19 mouse cellular contexts compared by ENCODE assay signal in genomic region chr10:128436376-128436775, GRCm38 (mm10). TPM values are rescaled to one million over a fixed set of nuclear protein-coding genes. Genes with fewer than 3 reads are reported as not detected.
DNase-seq lines count a peak whose midpoint lies in the region; ATAC-seq and TF ChIP-seq lines count a peak whose summit lies in the region.
"Had no signal": no experiment of that assay in that cellular context is flagged by ENCODE, and none has a peak within 500 bp of the region (broad histone marks: within the 10 kb centered on the region; RNA-seq: fewer than 3 reads in every experiment).

No protein-coding gene starts in this region.

- H3K9me3 ChIP-seq in kidney, embryonic 14.5 days (ENCODE audit: control insufficient read depth, low read length): no peaks in the 10 kb centered on the region
- H3K9me3 ChIP-seq in intestine, embryonic 15.5 days: no peaks in the 10 kb centered on the region
- H3K9me3 ChIP-seq: G1E; limb, embryonic 10.5 days; liver, embryonic 13.5 days; neural tube, embryonic 13.5 days; stomach, embryonic 15.5 days had no signal

- no peak for TF ChIP-seq CTCF in cerebellum, adult 2 months (IDR thresholded peaks at IDR 0.05; ENCODE audit: borderline replicate concordance, insufficient read depth, low read depth, low read length)

- H3K36me3 ChIP-seq in kidney, embryonic 14.5 days (ENCODE audit: control insufficient read depth, insufficient read depth, low read length): peaks cover 69% of the 10 kb centered on the region
- H3K36me3 ChIP-seq in intestine, embryonic 15.5 days: peaks cover 50% of the 10 kb centered on the region

- ATAC-seq in kidney, embryonic 14.5 days (ENCODE audit: low FRiP score, low TSS enrichment): no peak
- ATAC-seq in intestine, embryonic 15.5 days: no peak
- ATAC-seq: forebrain, postnatal 0 days; lung, postnatal 0 days had no signal

- no peak overlapping the region for H3K4me3 ChIP-seq in kidney, embryonic 14.5 days (ENCODE audit: low read length)
- H3K4me3 ChIP-seq in cerebellum, adult 2 months (replicated peaks; ENCODE audit: insufficient read depth, low read depth, low read length): no peak overlapping the region
- H3K4me3 ChIP-seq in intestine, embryonic 15.5 days (replicated peaks): no peak overlapping the region
- H3K4me3 ChIP-seq: limb, embryonic 10.5 days; liver, embryonic 13.5 days; neural tube, embryonic 13.5 days; stomach, embryonic 15.5 days had no signal

- H3K4me2 ChIP-seq in kidney, embryonic 14.5 days (replicated peaks; ENCODE audit: low read depth, low read length): no peak overlapping the region
- H3K4me2 ChIP-seq in intestine, embryonic 15.5 days (replicated peaks): no peak overlapping the region
- H3K4me2 ChIP-seq: liver, embryonic 13.5 days; neural tube, embryonic 13.5 days; stomach, embryonic 15.5 days had no signal

- H3K4me1 ChIP-seq in kidney, embryonic 14.5 days (ENCODE audit: control insufficient read depth, insufficient read depth, low read length): peaks cover 25% of the 10 kb centered on the region
- peaks cover 47% of the 10 kb centered on the region for H3K4me1 ChIP-seq in cerebellum, adult 2 months (ENCODE audit: control insufficient read depth, insufficient read depth, low read length)
- H3K4me1 ChIP-seq in intestine, embryonic 15.5 days (replicated peaks): no peaks in the 10 kb centered on the region
- H3K4me1 ChIP-seq: limb, embryonic 10.5 days had no signal

- 0 out of 2 replicates have a peak overlapping the region, but pooled peaks have one; percentile 48 for H3K27ac ChIP-seq in kidney, embryonic 14.5 days (ENCODE audit: low read depth, low read length)
- peak overlapping the region; percentile 35; the same call in 1 of the 2 replicates for H3K27ac ChIP-seq in cerebellum, adult 2 months (ENCODE audit: insufficient read depth, low read length)
- no peak overlapping the region for H3K27ac ChIP-seq in intestine, embryonic 15.5 days
- H3K27ac ChIP-seq: limb, embryonic 10.5 days; liver, embryonic 13.5 days; stomach, embryonic 15.5 days had no signal

- 79% methylated on average over 8 of the region's 8 CpGs for WGBS in kidney, embryonic 14.5 days
- 12% methylated on average over 8 of the region's 8 CpGs for WGBS in cerebellum, adult 2 months
- WGBS in intestine, embryonic 15.5 days: 91% methylated on average over 8 of the region's 8 CpGs

- no peaks in the 10 kb centered on the region for H3K27me3 ChIP-seq in kidney, embryonic 14.5 days (ENCODE audit: control insufficient read depth, insufficient read depth, low read length)
- H3K27me3 ChIP-seq in cerebellum, adult 2 months (ENCODE audit: control insufficient read depth, insufficient read depth, low read length): no peaks in the 10 kb centered on the region
- no peaks in the 10 kb centered on the region for H3K27me3 ChIP-seq in intestine, embryonic 15.5 days (replicated peaks)
- H3K27me3 ChIP-seq: liver, embryonic 13.5 days; neural tube, embryonic 13.5 days; stomach, embryonic 15.5 days had no signal

- DNase-seq in kidney, adult 9 months: no peak
- DNase-seq in thymus, adult 18-20 months: peak; percentile 26 to 32
- DNase-seq in thymus, postnatal 0 days (ENCODE audit: low spot score): no peak
- peak; percentile 65 to 69 for DNase-seq in cerebellum, adult 2 months
- peak; percentile 30 for DNase-seq in thymus, postnatal 25 days
- DNase-seq: adrenal gland, adult 2 months; forebrain, postnatal 0 days; gastrocnemius, postnatal 14 days; heart, postnatal 10 days; kidney, postnatal 36 days; liver, embryonic 13.5 days; retina, postnatal 1 day had no signal

- TF ChIP-seq POLR2A in cerebellum, adult 2 months (IDR thresholded peaks at IDR 0.05; ENCODE audit: borderline replicate concordance, insufficient read depth, low read length): no peak

- H3K9ac ChIP-seq in kidney, embryonic 14.5 days (ENCODE audit: low read depth, low read length): no peak overlapping the region
- no peak overlapping the region for H3K9ac ChIP-seq in intestine, embryonic 15.5 days
- H3K9ac ChIP-seq: forebrain, postnatal 0 days; liver, embryonic 13.5 days; neural tube, embryonic 13.5 days; stomach, embryonic 15.5 days had no signal

RNA-seq across cellular contexts. Expression of gene Smarcc2, which starts 22.7 kb away (rescaled TPM):
- polyA plus RNA-seq in kidney, embryonic 14.5 days (2014; fragmentation: Nextera tagmentation; extraction: Ambion mirVana): 64.8 and 96.7 TPM in 2 replicates
- 37.2 and 41.7 TPM in 2 replicates for polyA plus RNA-seq in thymus, postnatal 0 days (2015; fragmentation: Nextera tagmentation; extraction: Ambion mirVana)
- polyA plus RNA-seq in cerebellum, adult 2 months (2012; rRNA removed): 239 and 260 TPM in 2 replicates
- 62.5 TPM in 2 replicates for polyA plus RNA-seq in intestine, embryonic 15.5 days (2015; fragmentation: Nextera tagmentation; extraction: Ambion mirVana)

RNA-seq across cellular contexts. Expression of gene Rnf41, which starts 24.9 kb away (rescaled TPM):
- polyA plus RNA-seq in kidney, embryonic 14.5 days (2014; fragmentation: Nextera tagmentation; extraction: Ambion mirVana): 35.6 and 36.4 TPM in 2 replicates
- polyA plus RNA-seq in thymus, postnatal 0 days (2015; fragmentation: Nextera tagmentation; extraction: Ambion mirVana): 30.0 and 31.7 TPM in 2 replicates
- 88.0 and 90.5 TPM in 2 replicates for polyA plus RNA-seq in cerebellum, adult 2 months (2012; rRNA removed)
- polyA plus RNA-seq in intestine, embryonic 15.5 days (2015; fragmentation: Nextera tagmentation; extraction: Ambion mirVana): 36.6 and 37.5 TPM in 2 replicates

RNA-seq across cellular contexts. Expression of gene Nabp2, which starts 25.1 kb away (rescaled TPM):
- 87.8 and 103 TPM in 2 replicates for polyA plus RNA-seq in kidney, embryonic 14.5 days (2014; fragmentation: Nextera tagmentation; extraction: Ambion mirVana)
- 59.0 and 68.0 TPM in 2 replicates for polyA plus RNA-seq in thymus, postnatal 0 days (2015; fragmentation: Nextera tagmentation; extraction: Ambion mirVana)
- polyA plus RNA-seq in cerebellum, adult 2 months (2012; rRNA removed): 78.9 and 83.6 TPM in 2 replicates
- 87.9 and 97.1 TPM in 2 replicates for polyA plus RNA-seq in intestine, embryonic 15.5 days (2015; fragmentation: Nextera tagmentation; extraction: Ambion mirVana)

RNA-seq across cellular contexts. Expression of gene Slc39a5, which starts 35.3 kb away (rescaled TPM):
- 15.1 and 22.6 TPM in 2 replicates for polyA plus RNA-seq in kidney, embryonic 14.5 days (2014; fragmentation: Nextera tagmentation; extraction: Ambion mirVana)
- 0.38 and 0.44 TPM in 2 replicates for polyA plus RNA-seq in thymus, postnatal 0 days (2015; fragmentation: Nextera tagmentation; extraction: Ambion mirVana)
- polyA plus RNA-seq in cerebellum, adult 2 months (2012; rRNA removed): 0.13 TPM in 1 of 2 replicates, not detected in the other
- 114 and 141 TPM in 2 replicates for polyA plus RNA-seq in intestine, embryonic 15.5 days (2015; fragmentation: Nextera tagmentation; extraction: Ambion mirVana)
- polyA plus RNA-seq: adrenal gland, adult 2 months; G1E; lung, postnatal 0 days; neural tube, embryonic 13.5 days had no signal

RNA-seq across cellular contexts. Expression of gene Myl6, which starts 57.6 kb away (rescaled TPM):
- polyA plus RNA-seq in kidney, embryonic 14.5 days (2014; fragmentation: Nextera tagmentation; extraction: Ambion mirVana): 921 and 980 TPM in 2 replicates
- 963 and 1,020 TPM in 2 replicates for polyA plus RNA-seq in thymus, postnatal 0 days (2015; fragmentation: Nextera tagmentation; extraction: Ambion mirVana)
- 1,381 and 1,434 TPM in 2 replicates for polyA plus RNA-seq in cerebellum, adult 2 months (2012; rRNA removed)
- polyA plus RNA-seq in intestine, embryonic 15.5 days (2015; fragmentation: Nextera tagmentation; extraction: Ambion mirVana): 1,676 and 1,825 TPM in 2 replicates

Comparison
In these comparisons a context has a peak if more than half of its experiments do, and no peak if none do; other contexts are left out.
1. DNase-seq: peak in thymus, adult 18-20 months (2 of 2), cerebellum, adult 2 months (2 of 2) and thymus, postnatal 25 days (single experiment); none in kidney, adult 9 months (single experiment) and thymus, postnatal 0 days (single experiment).